Mouse (Mus musculus) adrenal gland, adult 18-20 months (tissue): ENCODE data around the gene Stk38. TPM values are rescaled to one million over a fixed set of nuclear protein-coding genes. Genes with fewer than 3 reads are reported as not detected.
A peak's percentile ranks its signal among the peaks of the same experiment; 100 is the strongest.
"Not testable (repeated sequence)": the region's sequence is repeated elsewhere in the genome, so short reads cannot be mapped to it uniquely, and the experiment has no call there.

ENCODE experiments used
- DNase-seq, 2 experiments: peaks; one replicate each; pipeline ENCODE4 v3.0.0; 2021 to 2022; ENCODE audit warnings: low spot score in 2 of 2
- total RNA-seq, 2 experiments: library from RNA; stranded (reverse); gene quantifications; 1 replicate in 1 of 2; 2 replicates in 1 of 2; pipeline ENCODE4 v1.2.3; 2021

Gene Stk38
- total RNA-seq, 2 experiments from 2014 or later: 49.2 to 49.9 TPM

GRCm38 (mm10) chr17:29041632-29042031 is 33.8 kb upstream of the Stk38 start:
- DNase-seq: not testable (repeated sequence)

- no peak for DNase-seq
These were observed 31.6 kb upstream of the Stk38 start for GRCm38 (mm10) chr17:29039351-29039750.

GRCm38 (mm10) chr17:29035506-29035905 is 27.7 kb upstream of the Stk38 start:
- no peak for DNase-seq

GRCm38 (mm10) chr17:29034264-29034663 is 26.5 kb upstream of the Stk38 start:
- DNase-seq: no peak

GRCm38 (mm10) chr17:29033569-29034061 is 25.8 kb upstream of the Stk38 start:
- DNase-seq: no peak

GRCm38 (mm10) chr17:29032274-29033069 is 24.7 kb upstream of the Stk38 start, which contains the start of gene Srsf3:
TSS of gene Srsf3 (plus strand) at chr17:29032628.
- DNase-seq: peak; percentile 97 to 98

- peak in 1 of 2 experiments; percentile 38 for DNase-seq
These were observed 24.0 kb upstream of the Stk38 start for GRCm38 (mm10) chr17:29031771-29032273.

- not testable (repeated sequence) for DNase-seq
These were observed 23.4 kb upstream of the Stk38 start for GRCm38 (mm10) chr17:29031085-29031711.

- DNase-seq: no peak
These were observed 22.7 kb upstream of the Stk38 start for GRCm38 (mm10) chr17:29030321-29031034.

GRCm38 (mm10) chr17:29026652-29027356 is 19.0 kb upstream of the Stk38 start:
- no peak for DNase-seq

- no peak for DNase-seq
These were observed 17.2 kb upstream of the Stk38 start for GRCm38 (mm10) chr17:29024896-29025565.

- no peak for DNase-seq
These were observed 16.5 kb upstream of the Stk38 start for GRCm38 (mm10) chr17:29024047-29024892.

GRCm38 (mm10) chr17:29023346-29023745 is 15.6 kb upstream of the Stk38 start:
- DNase-seq: no peak

- no peak for DNase-seq
These were observed 14.5 kb upstream of the Stk38 start for GRCm38 (mm10) chr17:29022230-29022819.

- no peak for DNase-seq
These were observed 12.6 kb upstream of the Stk38 start for GRCm38 (mm10) chr17:29020444-29020843.

- DNase-seq: no peak
These were observed 11.6 kb upstream of the Stk38 start for GRCm38 (mm10) chr17:29019391-29019790.

GRCm38 (mm10) chr17:29018292-29018984 is 10.6 kb upstream of the Stk38 start:
- DNase-seq: no peak

- no peak for DNase-seq
These were observed 8.9 kb upstream of the Stk38 start for GRCm38 (mm10) chr17:29016705-29017104.
